Mouse (Mus musculus): ENCODE measurements around the gene Rfx5. TPM values are rescaled to one million over a fixed set of nuclear protein-coding genes. Genes with fewer than 3 reads are reported as not detected.

Gene Rfx5
- polyA plus RNA-seq, 1 experiment, result 22.2 TPM

DNA sequence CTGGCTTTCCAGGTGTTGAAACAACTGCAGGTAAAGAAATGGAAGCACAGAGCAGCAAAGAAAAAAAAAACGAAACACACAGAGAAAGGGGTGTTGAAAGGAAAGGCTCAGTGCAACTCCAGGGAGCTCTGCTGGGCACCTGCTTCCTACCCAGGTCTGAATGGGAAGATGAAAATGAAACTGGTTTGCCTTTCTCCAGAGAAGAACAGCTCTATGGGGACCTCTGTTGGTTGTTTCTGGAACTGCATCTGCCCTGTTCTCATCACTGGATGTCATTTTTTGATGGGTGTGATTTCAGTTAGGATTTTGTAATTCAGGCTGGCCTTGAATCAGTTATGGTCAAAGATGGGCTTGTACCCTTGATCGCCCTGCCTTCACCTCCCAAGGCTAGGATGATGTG, 43.1 kb downstream of the Rfx5 start:
- Histone ChIP-seq H3K4me1 (ENCODE audit: control insufficient read depth, insufficient read depth, low read length) (no peaks in the 10 kb centered on the region), H3K4me3 (replicated peaks; ENCODE audit: control insufficient read depth, low read depth, low read length) (no peak overlapping the region), H3K27ac (ENCODE audit: control insufficient read depth, insufficient read depth, low read depth, low read length, poor library complexity) (no peak overlapping the region)
- peak; percentile 53 for TF ChIP-seq CTCF (IDR thresholded peaks at IDR 0.05; ENCODE audit: control insufficient read depth, insufficient read depth, low read length)
- TF ChIP-seq POLR2A (IDR thresholded peaks at IDR 0.05; ENCODE audit: borderline replicate concordance, control insufficient read depth, low read depth, low read length), result no peak
- 15% methylated on average over 2 of the region's 2 CpGs for whole genome bisulfite sequencing

DNA sequence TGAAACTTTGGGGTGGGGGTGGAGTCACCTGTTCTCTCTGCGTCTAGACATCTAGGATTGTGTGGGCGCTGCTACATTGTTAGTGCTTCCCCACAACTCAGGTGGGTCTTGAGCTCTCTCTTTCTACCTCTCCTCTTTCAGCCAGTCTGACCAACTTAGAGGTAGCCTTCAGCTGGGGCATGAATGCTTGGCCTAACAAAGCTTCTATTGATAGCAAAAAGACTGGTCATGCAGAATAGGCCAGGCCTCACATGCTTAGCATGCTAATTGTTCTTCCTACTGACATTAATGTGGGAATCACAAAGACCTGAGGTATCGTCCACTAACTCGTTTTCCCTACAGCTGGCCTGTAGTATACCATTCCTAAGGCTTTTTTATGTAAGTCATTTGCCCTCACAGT, 48.7 kb downstream of the Rfx5 start:
- peaks cover 4% of the 10 kb centered on the region for H3K4me1 ChIP-seq (ENCODE audit: control insufficient read depth, insufficient read depth, low read length)
- no peak overlapping the region for H3K4me3 ChIP-seq (replicated peaks; ENCODE audit: control insufficient read depth, low read depth, low read length)
- no peak overlapping the region for H3K27ac ChIP-seq (ENCODE audit: control insufficient read depth, insufficient read depth, low read depth, low read length, poor library complexity)
- 84% methylated on average over 4 of the region's 4 CpGs for WGBS
- TF ChIP-seq CTCF (IDR thresholded peaks at IDR 0.05; ENCODE audit: control insufficient read depth, insufficient read depth, low read length) (no peak), POLR2A (IDR thresholded peaks at IDR 0.05; ENCODE audit: borderline replicate concordance, control insufficient read depth, low read depth, low read length) (no peak)

DNA sequence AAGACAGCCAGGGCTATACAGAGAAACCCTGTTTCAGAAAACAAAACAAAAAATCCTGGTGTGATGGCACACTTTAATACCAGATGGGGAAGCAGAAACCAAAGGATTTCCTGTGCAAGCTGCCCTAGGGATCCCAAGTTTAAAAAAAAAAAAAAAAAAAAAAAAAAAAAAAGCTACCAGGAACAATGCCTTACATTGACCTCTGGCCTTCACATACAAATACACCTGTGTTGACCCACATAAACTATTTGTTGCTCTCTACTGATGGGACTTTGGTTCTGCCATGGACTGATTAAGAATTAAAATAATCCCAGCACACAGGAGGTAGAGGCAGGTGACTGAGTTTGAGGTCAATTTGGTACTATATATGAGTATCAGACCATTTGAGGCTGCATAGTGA, 49.4 kb downstream of the Rfx5 start:
- Histone ChIP-seq H3K27ac (ENCODE audit: control insufficient read depth, insufficient read depth, low read depth, low read length, poor library complexity) (no peak overlapping the region), H3K4me3 (replicated peaks; ENCODE audit: control insufficient read depth, low read depth, low read length) (no peak overlapping the region), H3K4me1 (ENCODE audit: control insufficient read depth, insufficient read depth, low read length) (peaks cover 8% of the 10 kb centered on the region)
- no peak for TF ChIP-seq CTCF (IDR thresholded peaks at IDR 0.05; ENCODE audit: control insufficient read depth, insufficient read depth, low read length)
- TF ChIP-seq POLR2A (IDR thresholded peaks at IDR 0.05; ENCODE audit: borderline replicate concordance, control insufficient read depth, low read depth, low read length), result no peak

DNA sequence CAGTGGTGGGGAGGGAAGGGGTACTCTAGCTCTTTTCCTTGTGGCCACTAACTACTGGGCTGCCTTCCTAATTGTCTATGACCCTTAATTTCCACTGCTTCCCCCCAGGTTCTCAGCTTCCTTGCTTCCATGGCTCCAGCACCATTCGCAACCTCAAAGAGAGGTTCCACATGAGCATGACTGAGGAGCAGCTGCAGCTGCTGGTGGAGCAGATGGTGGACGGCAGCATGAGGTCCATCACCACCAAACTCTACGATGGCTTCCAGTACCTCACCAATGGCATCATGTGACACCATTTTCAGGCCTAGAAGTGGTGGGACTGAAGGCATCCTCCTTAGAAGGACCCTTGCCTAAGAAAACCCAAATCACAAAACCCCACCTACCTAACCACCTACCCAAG, 51.8 kb downstream of the Rfx5 start:
- 88% methylated on average over 3 of the region's 3 CpGs for WGBS
- no peak for TF ChIP-seq POLR2A (IDR thresholded peaks at IDR 0.05; ENCODE audit: borderline replicate concordance, control insufficient read depth, low read depth, low read length)
- no peak for TF ChIP-seq CTCF (IDR thresholded peaks at IDR 0.05; ENCODE audit: control insufficient read depth, insufficient read depth, low read length)
- Histone ChIP-seq H3K4me1 (ENCODE audit: control insufficient read depth, insufficient read depth, low read length) (peaks cover 8% of the 10 kb centered on the region), H3K4me3 (replicated peaks; ENCODE audit: control insufficient read depth, low read depth, low read length) (no peak overlapping the region), H3K27ac (ENCODE audit: control insufficient read depth, insufficient read depth, low read depth, low read length, poor library complexity) (no peak overlapping the region)

DNA sequence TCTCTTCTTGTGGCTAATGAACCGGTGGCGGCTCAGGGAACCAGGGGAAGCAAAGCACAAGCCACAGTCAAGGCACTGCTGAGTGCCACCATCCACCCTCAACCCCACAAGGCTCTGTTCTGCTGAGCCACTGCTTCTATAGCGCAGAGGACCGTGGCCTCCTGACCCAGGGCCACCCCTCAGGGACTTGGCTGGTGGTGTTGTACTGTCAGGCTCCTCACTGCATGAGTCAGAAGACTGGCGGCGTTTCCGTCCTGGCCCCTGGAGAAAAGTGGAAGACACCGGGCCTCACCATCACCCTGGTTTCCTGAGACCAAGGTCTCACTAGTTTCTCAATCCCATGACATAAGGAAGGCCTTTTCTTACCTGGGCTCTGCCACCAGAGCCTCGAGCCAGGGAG, 53.8 kb downstream of the Rfx5 start:
- TF ChIP-seq CTCF (IDR thresholded peaks at IDR 0.05; ENCODE audit: control insufficient read depth, insufficient read depth, low read length) (no peak), POLR2A (IDR thresholded peaks at IDR 0.05; ENCODE audit: borderline replicate concordance, control insufficient read depth, low read depth, low read length) (peak; percentile 27; the same call in 1 of the 2 replicates)
- no peak overlapping the region for H3K4me3 ChIP-seq (replicated peaks; ENCODE audit: control insufficient read depth, low read depth, low read length)
- 58% methylated on average over 9 of the region's 9 CpGs for WGBS
- peaks cover 8% of the 10 kb centered on the region for H3K4me1 ChIP-seq (ENCODE audit: control insufficient read depth, insufficient read depth, low read length)
- no peak overlapping the region; the same call in 1 of the 2 replicates for H3K27ac ChIP-seq (ENCODE audit: control insufficient read depth, insufficient read depth, low read depth, low read length, poor library complexity)

DNA sequence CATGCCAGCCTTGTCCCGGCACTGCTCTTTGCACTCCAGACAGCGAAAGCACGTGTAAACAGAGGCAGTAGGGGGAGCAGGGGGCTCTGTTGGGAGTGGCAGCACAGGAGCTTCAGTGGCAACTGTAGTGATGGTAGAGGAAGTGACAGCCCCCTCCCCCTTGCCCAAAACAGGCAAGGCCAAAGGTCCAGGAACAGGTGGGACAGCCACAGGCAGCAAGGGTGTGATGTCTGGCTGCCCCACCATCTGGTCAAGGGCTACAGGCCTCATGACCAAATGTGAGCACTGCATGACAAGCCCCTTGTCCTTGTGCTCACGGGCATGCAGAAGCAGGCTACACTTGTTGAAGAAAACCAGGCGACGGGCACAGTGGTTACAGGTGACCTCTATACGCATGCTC, 56.5 kb downstream of the Rfx5 start:
- 85% methylated on average over 7 of the region's 7 CpGs for WGBS
- Histone ChIP-seq H3K4me1 (ENCODE audit: control insufficient read depth, insufficient read depth, low read length) (peaks cover 4% of the 10 kb centered on the region), H3K27ac (ENCODE audit: control insufficient read depth, insufficient read depth, low read depth, low read length, poor library complexity) (no peak overlapping the region), H3K4me3 (replicated peaks; ENCODE audit: control insufficient read depth, low read depth, low read length) (no peak overlapping the region)
- TF ChIP-seq CTCF (IDR thresholded peaks at IDR 0.05; ENCODE audit: control insufficient read depth, insufficient read depth, low read length), result no peak
- TF ChIP-seq POLR2A (IDR thresholded peaks at IDR 0.05; ENCODE audit: borderline replicate concordance, control insufficient read depth, low read depth, low read length), result no peak

Other genes with a start within 250 kb of the Rfx5 start
- 0.22 and 1.00 TPM in 2 replicates for gene Cgn, start 167.6 kb upstream of the Rfx5 start, polyA plus RNA-seq (2011; ENCODE audit: insufficient read depth, insufficient read length, low replicate concordance, missing spikeins)
- 10.3 and 16.8 TPM in 2 replicates for gene Pogz, start 116.5 kb upstream of the Rfx5 start, polyA plus RNA-seq (2011; ENCODE audit: insufficient read depth, insufficient read length, low replicate concordance, missing spikeins)
- gene Psmb4, start 67.1 kb upstream of the Rfx5 start, polyA plus RNA-seq (2011; ENCODE audit: insufficient read depth, insufficient read length, low replicate concordance, missing spikeins), result 291 and 443 TPM in 2 replicates
- gene Selenbp1, start 21.0 kb upstream of the Rfx5 start, polyA plus RNA-seq (2011; ENCODE audit: insufficient read depth, insufficient read length, low replicate concordance, missing spikeins), result 30.8 and 35.6 TPM in 2 replicates
- gene Pi4kb, start 20.7 kb downstream of the Rfx5 start, polyA plus RNA-seq (2011; ENCODE audit: insufficient read depth, insufficient read length, low replicate concordance, missing spikeins), result 43.1 and 63.2 TPM in 2 replicates
- gene Zfp687, start 61.4 kb downstream of the Rfx5 start, polyA plus RNA-seq (2011; ENCODE audit: insufficient read depth, insufficient read length, low replicate concordance, missing spikeins), result 10.6 and 21.1 TPM in 2 replicates
- gene Psmd4, start 88.5 kb downstream of the Rfx5 start, polyA plus RNA-seq (2011; ENCODE audit: insufficient read depth, insufficient read length, low replicate concordance, missing spikeins), result 288 and 328 TPM in 2 replicates
- gene Pip5k1a, start 152.9 kb downstream of the Rfx5 start, polyA plus RNA-seq (2011; ENCODE audit: insufficient read depth, insufficient read length, low replicate concordance, missing spikeins), result 22.5 and 38.8 TPM in 2 replicates
- gene Vps72, start 156.9 kb downstream of the Rfx5 start, polyA plus RNA-seq (2011; ENCODE audit: insufficient read depth, insufficient read length, low replicate concordance, missing spikeins), result 17.0 and 39.0 TPM in 2 replicates
- 4.5 and 6.1 TPM in 2 replicates for gene Tmod4, start 170.4 kb downstream of the Rfx5 start, polyA plus RNA-seq (2011; ENCODE audit: insufficient read depth, insufficient read length, low replicate concordance, missing spikeins)
- 72.6 and 130 TPM in 2 replicates for gene Scnm1, start 179.9 kb downstream of the Rfx5 start, polyA plus RNA-seq (2011; ENCODE audit: insufficient read depth, insufficient read length, low replicate concordance, missing spikeins)
- 9.4 and 10.9 TPM in 2 replicates for gene Lysmd1, start 180.0 kb downstream of the Rfx5 start, polyA plus RNA-seq (2011; ENCODE audit: insufficient read depth, insufficient read length, low replicate concordance, missing spikeins)
- gene Tnfaip8l2, start 188.3 kb downstream of the Rfx5 start, polyA plus RNA-seq (2011; ENCODE audit: insufficient read depth, insufficient read length, low replicate concordance, missing spikeins), result 11.7 and 41.8 TPM in 2 replicates
- 0.49 and 1.2 TPM in 2 replicates for gene Sema6c, start 206.4 kb downstream of the Rfx5 start, polyA plus RNA-seq (2011; ENCODE audit: insufficient read depth, insufficient read length, low replicate concordance, missing spikeins)